Mouse (Mus musculus) ES-Bruce4 (cell line): Measurements from ENCODE around the gene Mapk8ip1.

Experiments
- CTCF ChIP-seq: IDR thresholded peaks from one replicate; pipeline ENCODE4 v1.8.1; 2011; ENCODE audit warnings: low read depth, low read length
- POLR2A ChIP-seq: IDR thresholded peaks from one replicate; pipeline ENCODE4 v1.8.1; 2011; ENCODE audit warnings: low read length; ENCODE audit not compliant: insufficient read depth

DNA sequence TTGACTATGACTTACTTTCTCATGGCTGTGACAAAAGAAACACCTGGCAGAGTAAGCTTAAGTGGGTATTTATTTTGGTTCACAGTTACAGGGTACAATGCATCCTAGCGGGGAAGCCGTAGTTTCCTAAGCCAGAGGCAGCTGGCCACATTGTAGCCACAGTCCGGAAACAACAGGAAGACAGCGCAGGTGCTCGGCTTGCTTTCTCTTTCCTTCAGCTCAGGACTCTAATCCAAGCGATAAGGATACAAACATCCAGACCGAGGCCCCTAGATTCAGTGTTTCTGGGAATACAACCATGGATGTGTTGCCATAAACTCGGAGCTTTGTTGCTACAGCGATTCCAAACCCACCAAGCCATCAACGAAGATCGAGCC lies 27.6 kb downstream of the Mapk8ip1 start:
- no peak for TF ChIP-seq POLR2A
- TF ChIP-seq CTCF, result no peak
